Mouse (Mus musculus): ENCODE measurements around the gene Gm28079.
"Not testable (repeated sequence)": the region's sequence is repeated elsewhere in the genome, so short reads cannot be mapped to it uniquely, and the experiment has no call there.

Gene Gm28079

GRCm38 (mm10) chrY:70014799-70015198 lies at the start of gene Gm28079:
Gene Gm28079 (minus strand): TSS chrY:70014899.
- DNase-seq = not testable (repeated sequence)
